Mouse (Mus musculus) cerebellum, adult 18-20 months (tissue): ENCODE results near the gene Gm20388.
A peak's percentile ranks its signal among the peaks of the same experiment; 100 is the strongest.
"Not testable (repeated sequence)": the region's sequence is repeated elsewhere in the genome, so short reads cannot be mapped to it uniquely, and the experiment has no call there.

ENCODE experiments used
- DNase-seq, 2 experiments: peaks; one replicate each; pipeline ENCODE4 v3.0.0; 2021

The Gm20388 gene

DNA sequence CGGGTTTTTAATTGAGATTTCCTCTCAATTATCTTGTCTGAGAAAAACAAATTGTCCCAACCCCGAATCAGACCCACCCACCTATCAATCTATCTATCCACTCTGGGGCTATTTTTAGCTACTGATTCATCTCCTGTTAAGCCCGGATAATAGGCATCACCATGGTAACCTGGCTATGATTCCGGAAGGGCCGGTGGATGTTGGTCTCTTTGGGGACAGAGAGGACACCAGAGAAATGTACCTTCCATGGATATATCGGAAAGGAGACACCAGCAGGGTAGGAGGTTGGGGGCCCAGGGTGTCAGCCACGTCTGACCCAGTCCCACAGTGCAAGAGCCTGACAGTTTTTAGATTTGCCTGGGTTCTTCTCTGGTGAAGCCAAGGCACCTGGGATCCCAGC is 3224.8 kb downstream of the Gm20388 start:
- no peak for DNase-seq

DNA sequence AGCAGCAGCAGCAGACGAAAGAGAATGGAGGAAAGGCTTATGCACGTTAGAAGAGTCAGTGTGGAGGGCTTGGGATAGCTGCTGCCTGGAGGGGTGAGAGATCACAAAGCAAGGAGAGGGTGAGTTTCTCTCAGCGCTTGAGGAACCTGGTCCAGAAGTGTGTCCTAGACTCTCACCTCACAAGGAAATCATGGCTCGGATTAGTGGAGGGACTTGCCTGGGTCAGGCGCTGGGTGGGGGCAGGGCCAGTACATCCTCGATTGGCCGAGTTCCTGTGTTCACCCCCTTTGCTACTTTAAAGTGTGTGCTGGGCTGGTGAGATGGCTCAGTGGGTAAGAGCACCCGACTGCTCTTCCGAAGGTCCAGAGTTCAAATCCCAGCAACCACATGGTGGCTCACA is 3225.2 kb downstream of the Gm20388 start:
- no peak for DNase-seq

DNA sequence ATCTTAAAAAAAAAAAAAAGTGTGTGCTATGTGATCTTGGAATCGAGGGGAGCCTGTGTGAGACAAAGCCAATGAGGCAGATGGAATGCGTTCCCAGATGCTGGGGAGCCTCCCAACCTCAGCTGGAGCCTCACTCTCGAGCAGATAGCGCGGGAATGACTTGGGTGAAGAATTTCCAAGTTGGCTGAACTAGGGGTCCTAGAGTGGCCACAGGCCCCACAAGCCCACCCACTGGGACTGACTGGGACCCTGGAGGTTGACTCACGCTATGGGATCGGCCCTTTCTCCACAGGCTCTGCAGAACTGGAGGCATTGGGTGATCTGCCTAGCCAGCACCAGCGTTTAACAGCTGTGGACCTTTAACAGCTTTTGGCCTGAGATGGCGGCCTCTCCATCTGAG is 3225.6 kb downstream of the Gm20388 start:
- DNase-seq: no peak

DNA sequence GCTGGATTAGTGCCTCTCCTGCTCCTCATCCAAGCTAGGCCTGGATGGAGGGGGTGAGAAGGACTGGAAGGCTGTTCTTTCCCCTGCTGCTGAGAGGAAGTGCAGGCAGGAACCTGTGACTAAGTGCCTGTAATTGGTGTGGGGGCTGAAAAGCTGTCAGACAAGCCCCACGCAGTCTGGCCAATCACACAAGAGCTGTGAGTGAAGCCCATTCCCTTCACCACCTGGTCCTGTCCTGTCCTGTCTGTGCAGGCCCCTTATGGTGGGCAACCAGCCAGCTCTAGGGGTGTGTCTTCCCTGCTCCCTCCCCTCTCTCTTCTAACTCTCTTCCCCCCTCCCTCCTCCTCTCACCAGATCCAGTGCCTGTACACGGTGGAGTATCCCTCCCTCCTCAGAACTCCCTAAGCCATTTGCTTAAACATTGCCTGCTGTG is 3227.0 kb downstream of the Gm20388 start:
- no peak for DNase-seq

DNA sequence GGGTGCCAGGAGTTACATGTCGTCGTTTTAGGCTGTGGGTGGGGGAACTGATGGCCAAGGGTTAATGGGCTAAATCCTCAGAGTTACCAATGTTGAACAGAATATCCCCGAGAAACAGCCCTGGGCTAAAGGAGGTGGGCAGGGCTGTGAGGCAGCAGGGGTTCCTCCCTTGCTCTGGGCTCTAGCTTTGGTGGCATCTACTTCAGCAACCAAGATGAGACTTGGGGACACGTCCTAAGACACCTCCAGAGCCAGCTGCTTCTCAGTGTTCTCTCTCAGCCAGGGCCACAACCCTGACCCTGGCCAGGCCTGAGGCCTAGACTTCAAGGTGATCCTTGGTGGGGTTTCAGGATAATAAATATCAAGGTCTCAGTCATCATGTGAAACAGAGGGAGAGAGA is 3228.1 kb downstream of the Gm20388 start:
- no peak for DNase-seq

DNA sequence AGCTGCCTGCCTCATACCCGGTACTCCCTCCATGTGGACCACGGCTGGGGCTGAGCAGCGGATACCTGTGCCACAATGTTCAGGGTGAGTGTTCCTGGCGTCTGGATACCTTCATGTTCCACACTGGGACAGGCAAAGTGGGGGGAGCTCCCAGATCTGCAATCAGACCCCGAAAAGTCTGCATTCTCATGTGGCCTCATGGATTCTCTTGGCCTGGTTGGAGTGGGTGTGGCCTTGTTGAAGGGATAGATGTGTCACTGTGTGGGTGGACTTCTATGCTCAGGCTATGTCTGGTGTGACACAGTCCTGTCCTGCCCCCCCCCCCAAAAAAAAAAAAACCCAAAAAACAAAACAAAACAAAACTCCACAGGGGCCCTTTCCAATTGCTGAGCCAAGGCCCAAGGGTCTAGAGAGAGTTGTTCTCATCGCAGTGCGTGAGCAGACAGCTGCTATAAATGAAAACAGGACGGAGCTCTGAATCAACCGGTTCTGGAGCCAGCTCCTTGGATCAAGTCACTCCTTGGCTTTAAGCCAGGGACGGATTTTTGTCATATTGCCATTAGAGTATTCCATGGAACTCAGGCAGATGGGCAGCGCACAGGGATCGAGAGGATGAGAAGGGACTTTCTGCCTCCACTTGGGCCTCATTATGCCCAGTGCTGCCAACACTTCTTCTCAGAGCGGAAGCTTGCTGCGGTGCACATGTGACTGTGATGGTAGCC is 3231.3 kb downstream of the Gm20388 start:
- DNase-seq: peak; percentile 78 to 81

DNA sequence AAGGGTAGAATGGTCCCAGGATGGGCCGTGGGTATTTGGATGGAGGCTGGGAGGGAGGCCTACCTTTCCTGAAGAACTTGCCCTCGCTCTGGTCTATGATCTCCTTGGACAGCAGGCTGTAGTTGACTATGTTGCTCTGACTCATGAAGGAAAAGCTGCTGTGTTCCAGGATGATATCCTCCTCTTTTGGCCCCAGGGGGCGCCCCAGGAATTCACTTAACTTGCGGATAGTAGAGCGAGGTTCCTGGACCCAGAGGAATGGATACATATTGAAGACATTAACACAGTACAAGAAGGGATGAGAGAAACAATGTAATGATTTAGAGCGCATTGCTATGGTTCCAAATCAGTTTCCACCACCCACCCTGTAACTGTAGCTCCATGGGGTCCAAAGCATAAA is 3234.6 kb downstream of the Gm20388 start:
- DNase-seq: no peak

DNA sequence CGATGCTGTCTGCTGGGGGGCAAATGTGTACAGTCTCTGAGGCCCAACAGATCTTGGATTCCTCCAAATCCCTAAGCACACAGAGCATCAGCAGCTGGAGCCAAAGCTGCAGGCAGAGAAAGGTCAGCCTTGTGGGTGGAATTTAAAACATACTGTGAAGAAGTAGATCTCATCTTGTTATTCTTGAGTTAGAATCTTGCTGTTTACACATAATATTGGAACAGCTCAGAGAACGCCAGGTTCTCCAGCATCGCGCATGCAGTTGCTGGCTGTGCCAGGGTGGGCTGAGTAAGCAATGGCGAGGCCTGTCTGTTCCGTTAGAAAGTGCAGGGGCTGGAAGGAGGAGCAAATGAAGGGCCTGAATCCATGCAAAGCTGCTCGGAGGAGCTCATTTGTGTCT is 3235.7 kb downstream of the Gm20388 start:
- no peak for DNase-seq

DNA sequence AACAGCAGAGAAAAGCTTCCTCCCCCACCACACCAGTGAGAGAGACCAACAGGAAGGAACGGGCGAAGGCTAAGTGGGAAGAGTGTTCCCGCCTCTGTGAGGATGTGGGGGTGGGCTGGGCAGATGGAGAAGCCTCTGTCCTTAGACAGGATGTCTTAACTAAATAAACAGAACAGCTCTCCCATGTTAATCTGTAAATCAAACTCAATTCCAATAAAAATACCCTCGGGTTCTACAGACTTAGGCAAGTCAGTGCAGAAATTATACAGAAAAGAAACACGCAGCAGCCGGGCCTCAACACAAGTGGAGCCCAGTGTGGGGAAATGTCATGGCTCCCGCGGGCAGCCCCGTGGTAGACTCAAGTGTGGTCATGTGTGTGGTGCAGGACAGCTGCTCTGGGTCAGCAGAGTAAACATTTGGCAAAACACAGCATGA is 3240.1 kb downstream of the Gm20388 start:
- no peak for DNase-seq

DNA sequence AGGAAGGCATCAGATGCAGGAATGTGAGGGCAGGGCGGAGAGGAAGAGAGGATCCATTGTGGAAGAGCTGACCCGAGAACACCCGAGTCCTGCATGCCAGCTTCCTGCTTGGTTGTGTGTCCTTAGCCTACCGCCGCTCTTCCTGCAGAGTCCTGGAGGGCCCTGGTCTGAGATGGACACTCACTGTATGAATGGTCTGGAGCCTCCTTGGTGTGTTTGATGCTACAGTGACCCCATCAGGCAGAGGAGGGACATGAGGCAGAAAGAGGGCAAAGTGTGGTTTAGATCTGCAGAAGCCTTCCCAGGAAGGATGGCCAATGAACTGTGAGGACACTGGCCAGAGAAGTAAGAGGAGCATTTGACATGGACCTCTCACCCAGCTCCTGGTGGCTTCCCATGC is 3244.5 kb downstream of the Gm20388 start:
- peak; percentile 19 to 23 for DNase-seq

DNA sequence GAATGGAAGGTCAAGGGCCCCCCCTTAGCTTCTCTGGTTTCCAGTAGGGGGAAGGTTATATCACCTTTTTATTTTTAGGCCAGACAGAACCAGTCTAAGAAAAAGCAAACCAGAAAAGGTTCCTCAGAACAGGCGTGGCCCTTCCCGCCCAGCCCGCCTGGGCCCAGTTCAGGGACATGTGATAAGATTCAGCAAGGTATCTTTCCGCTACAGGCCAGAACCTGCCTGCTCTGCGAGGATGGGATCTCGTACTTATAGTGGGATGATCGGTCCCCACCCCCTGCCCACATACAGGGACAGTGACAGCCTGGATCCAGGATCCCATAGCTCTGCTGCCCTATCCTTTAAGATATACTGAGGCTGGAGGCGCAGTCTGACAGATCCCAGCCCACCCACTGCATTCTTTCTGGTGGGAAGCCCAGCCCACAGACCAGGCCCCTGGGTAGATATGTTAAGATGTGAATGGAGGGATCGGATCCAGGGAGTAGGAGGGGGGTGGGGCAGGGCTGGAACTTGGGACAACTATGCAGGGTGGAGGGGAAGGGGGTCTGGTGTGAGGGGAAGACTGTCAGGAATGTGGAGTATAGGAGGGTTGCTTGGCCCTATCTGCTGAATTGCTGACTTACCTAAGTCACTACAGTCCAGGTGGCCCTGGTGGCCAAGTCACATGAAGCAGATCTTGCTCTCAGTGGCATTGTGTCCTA is 3245.6 kb downstream of the Gm20388 start:
- DNase-seq: no peak

DNA sequence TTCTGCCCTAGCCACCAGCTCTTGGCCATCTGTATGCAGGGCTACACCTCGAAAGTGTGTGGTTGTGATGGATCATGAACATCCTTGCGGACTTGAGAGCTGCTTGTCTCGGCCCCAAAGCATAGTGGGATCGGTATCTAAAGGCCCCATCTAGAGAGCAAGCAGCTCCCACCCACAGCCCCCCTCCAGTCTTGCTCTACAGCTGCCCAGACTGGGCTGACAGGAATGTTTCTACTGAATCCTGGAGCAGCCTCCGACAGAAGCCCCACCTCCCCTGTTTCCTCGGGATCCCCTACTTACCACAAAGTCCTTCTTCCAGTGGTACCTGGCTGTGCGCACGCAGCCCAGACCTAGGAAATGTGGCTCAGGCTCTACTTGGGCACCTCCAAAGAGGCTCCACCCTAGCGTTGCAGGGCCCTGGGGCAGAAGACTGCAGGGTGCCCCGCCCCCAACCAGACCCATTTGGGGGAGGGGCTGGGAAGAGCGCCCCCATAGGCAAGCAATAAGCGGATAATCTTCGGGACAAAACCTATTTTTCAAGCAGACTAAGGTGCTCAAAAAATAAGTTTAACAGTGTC is 3247.3 kb downstream of the Gm20388 start, which contains the start of gene Sult5a1:
TSS of gene Sult5a1 (minus strand) at position 428 of the 578 bp plus-strand sequence.
- DNase-seq: no peak

DNA sequence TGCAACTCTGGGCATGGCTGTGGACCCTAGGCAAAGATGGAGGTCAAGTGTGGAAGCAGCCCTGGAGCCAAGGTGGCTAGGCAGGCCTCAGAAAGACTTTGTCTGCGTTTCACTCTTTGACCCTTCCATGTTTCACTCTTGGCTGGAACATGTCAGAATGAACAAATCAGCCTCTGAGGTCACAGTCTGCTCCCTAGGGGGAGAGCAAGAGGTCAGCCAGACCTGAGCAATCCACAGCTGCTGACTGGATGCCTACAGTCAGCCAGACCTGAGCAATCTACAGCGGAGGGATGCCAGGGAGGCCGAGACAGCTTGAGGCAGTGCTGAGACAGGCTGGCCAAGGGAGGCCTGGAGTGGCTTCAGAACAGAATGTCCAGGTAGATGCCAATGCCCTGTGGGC is 3270.8 kb downstream of the Gm20388 start:
- no peak for DNase-seq

DNA sequence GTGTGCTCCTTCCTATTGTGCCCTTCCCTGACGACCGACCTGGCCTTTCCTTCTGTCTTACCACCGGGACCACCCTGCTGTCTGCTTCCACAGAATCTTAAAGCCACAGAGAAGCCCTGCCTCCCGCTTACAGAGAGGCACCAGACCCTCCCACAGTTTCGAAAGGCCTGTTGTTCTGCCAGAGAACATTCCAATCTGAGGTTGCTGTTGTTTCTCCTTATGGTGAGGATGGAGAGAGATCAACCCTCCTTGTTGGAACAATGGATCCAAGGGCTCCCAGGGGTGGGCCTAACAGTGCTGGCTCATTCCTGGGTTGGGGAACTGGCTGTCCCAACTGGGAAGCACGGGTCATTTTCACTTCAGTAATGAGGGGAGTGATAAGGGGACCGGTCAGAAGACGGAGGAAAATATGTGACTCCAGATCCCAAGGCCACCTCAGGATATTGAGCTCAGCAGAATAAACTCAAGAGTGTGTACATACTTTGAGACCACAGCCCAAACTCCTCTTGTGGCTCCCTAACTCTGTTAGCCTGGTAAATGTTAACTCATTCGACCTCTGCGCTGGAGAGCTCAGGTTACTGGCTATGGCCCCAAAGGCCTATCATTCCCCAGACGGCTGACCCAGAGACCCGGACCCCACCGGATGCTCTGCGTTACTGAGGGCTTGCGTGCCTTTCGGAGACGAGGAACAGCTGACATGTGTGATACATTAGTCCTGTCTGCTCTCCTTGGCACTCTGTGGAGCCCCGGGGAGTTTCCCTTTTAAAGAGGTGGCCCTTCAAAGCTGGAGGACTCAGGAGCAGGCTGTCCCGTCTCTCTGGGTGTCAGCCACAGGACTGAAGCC is 3275.1 kb downstream of the Gm20388 start, which contains the start of gene Dpep1:
TSS of gene Dpep1 (plus strand) at position 677 of the 844 bp plus-strand sequence.
- DNase-seq: no peak

DNA sequence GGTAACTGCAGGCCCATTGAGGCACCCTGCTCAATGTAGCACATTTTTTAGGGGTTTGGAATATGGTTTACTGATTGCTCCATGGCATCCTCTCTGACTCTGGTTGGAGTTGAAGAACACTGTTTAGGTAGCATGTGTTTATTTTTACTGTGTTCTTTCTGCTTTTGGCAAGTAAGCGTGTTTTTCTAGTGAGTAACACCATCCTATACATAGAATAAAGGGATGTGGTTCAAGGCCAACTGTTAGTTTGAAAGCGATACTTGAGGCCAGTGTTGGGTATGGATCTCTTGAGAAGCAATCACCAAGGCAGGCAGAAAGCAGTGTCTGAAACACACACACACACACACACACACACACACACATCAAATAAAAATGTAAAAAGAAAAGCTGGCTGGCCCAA is 3277.4 kb downstream of the Gm20388 start:
- no peak for DNase-seq

DNA sequence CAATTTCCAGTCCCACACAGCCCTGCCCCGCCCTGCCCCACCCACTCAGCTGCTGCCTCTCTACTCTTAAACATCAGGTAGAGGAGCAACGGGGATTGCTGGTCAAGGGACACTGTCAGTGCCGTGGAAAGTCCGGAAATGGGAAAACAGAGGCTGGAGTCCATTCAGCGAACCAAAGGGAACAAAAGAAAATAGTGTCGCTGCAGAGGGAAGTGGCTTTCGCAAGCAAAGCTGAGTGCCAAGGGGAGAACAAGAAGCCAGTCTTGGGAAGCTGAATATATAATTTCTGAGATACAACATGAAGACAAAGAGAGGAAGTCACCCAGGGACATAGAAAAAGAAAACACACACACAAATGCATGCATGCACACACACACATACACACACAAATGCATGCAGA is 3278.2 kb downstream of the Gm20388 start:
- no peak for DNase-seq

DNA sequence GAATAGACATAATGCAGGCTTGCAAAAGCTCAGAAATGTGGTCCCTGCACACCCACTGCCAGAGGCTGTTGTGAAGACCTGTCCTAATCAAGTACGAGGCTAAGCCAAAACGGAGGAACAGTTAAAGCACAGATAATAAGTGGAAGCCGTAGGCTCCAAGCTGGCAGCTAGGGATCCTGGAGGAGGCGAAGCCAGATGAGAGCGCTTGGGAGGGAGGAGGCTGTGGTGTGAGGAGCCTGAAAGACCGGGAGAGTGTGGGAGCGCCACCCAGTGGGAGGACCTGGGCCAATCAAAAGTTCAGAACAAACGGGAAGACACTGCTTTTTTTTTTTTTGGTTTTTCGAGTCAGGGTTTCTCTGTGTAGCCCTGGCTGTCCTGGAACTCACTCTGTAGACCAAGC is 3280.0 kb downstream of the Gm20388 start:
- DNase-seq: peak; percentile 61 to 63

DNA sequence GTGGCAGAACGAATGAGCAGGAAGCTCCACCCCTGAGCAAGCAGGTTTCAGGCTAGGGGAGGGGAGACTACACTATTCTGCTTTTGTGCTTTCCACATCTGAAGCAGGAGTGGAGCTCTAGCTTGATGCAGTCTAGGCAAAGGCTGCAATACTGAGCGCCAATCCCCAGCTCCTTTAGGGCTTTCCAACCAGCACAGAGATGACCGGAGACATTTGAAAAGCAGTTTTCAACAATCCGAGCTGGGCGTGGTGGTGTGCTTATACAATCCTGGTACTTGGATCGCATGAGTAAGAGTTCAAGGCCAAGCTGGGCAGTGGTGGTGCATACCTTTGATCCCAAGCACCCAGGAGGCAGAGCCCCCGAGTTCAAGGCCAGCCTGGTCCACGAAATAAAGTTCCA is 3281.3 kb downstream of the Gm20388 start:
- DNase-seq: no peak

DNA sequence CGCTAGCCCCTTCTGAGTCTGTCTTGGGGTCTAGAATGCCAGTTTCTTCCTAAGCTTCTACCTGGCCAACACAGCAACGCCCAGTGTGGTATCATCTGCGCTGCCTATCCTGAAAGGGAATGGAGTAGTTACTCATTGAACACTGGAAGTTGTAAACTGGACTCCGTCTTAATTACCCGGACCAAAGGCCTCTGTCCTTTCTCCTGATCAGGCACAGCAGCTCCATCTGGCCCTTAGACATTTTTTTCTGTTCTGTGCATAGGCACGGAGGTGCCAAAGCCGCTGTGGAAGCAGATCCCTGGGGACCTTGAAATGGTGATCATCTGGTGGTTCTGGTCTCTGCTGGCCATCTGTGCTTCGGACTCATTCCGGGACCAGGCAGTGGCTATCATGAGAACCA is 3283.1 kb downstream of the Gm20388 start:
- no peak for DNase-seq

DNA sequence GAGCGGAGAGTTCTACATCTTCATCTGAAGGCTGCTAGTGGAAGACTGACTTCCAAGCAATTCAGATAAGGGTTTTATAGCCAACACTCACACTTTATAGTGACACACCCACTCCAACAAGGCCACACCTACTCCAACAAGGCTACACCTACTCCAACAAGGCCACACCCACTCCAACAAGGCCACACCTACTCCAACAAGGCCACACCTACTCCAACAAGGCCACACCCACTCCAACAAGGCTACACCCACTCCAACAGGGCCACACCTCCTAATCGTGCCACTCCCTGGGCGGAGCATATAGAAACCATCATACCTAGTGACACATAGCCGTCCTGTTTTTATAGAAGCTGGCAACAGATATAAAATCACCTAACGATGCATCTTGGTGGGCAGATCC is 3286.4 kb downstream of the Gm20388 start:
- DNase-seq: not testable (repeated sequence)

DNA sequence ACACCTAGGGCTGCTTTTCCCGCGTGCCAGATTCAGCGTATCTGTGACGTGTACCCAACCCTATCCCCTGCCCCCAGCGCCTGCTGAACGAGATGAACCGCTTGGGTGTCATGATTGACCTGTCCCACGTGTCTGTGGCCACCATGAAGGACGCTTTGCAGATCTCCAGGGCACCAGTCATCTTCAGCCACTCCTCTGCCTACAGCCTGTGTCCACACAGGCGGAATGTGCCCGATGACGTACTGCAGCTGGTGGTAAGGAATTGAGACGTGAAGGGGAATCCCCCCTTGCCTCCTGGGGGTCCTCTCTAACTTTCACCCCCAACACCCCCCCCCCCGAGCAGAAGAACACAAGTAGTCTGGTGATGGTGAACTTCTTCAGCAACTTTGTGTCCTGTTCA is 3289.2 kb downstream of the Gm20388 start:
- DNase-seq: no peak

DNA sequence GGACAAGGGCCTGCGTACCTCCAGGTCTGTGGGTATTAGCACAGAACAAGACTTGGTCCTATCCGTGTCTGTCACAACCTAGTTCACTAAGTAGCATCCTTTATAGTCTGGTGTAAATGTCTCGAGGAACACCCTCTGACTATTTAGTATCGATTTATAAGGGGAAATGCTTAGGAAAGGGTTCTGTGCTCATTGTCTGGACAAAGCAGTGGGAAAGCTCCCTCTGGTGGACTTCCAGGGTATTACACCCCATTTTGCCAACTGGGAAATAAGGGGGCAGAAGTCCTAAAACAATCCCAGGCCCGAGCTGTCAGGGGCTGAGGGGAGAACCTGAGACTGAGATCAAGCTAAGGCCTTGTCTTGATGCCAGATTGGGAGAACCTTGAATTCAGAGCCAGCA is 3291.6 kb downstream of the Gm20388 start:
- DNase-seq: peak; percentile 72 to 79

DNA sequence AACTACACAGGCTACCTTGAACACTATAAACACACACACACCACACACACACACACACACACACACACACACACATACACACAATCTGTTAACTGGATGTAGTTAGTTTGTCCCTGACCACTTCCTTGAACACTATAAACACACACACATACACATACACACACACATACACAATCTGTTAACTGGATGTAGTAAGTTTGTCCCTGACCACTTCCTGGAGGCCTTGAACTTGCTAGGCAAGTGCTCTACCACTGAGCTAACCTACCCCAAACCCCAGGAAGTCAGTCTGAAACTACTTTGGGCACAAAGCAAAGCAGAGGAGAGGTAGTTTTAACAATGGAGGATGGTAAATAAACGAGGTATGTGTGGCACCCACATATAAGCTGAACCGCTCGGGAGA is 3292.9 kb downstream of the Gm20388 start:
- no peak for DNase-seq
